Mouse (Mus musculus) ES-Bruce4 (cell line): ENCODE results near the gene Cnot8. TPM values are rescaled to one million over a fixed set of nuclear protein-coding genes. Genes with fewer than 3 reads are reported as not detected.

Experiments used
- H3K27ac ChIP-seq: 2 replicates; pipeline ENCODE4 v1.5.1; 2012; ENCODE audit warnings: low read length, inconsistent platforms; ENCODE audit not compliant: insufficient read depth
- H3K27me3 ChIP-seq: 2 replicates; pipeline ENCODE4 v1.6.1; 2012; ENCODE audit warnings: mild to moderate bottlenecking, low read length, inconsistent platforms; ENCODE audit not compliant: control insufficient read depth, poor library complexity, insufficient read depth, severe bottlenecking
- H3K36me3 ChIP-seq: 2 replicates; pipeline ENCODE4 v1.6.1; 2012; ENCODE audit warnings: inconsistent platforms, mild to moderate bottlenecking, low read length, moderate library complexity; ENCODE audit not compliant: control insufficient read depth, poor library complexity, insufficient read depth, severe bottlenecking
- H3K4me1 ChIP-seq: one replicate; pipeline ENCODE4 v1.8.1; 2011; ENCODE audit warnings: low read length; ENCODE audit not compliant: control insufficient read depth, insufficient read depth
- H3K4me3 ChIP-seq: 2 replicates; pipeline ENCODE4 v1.5.1; 2011; ENCODE audit warnings: low read depth, mild to moderate bottlenecking, low read length
- H3K9ac ChIP-seq: 2 replicates; pipeline ENCODE4 v1.6.1; 2012; ENCODE audit warnings: low read depth, mild to moderate bottlenecking, inconsistent platforms; ENCODE audit not compliant: poor library complexity, severe bottlenecking
- H3K9me3 ChIP-seq: replicated peaks from 2 replicates; pipeline ENCODE4 v1.6.1; 2012; ENCODE audit warnings: mild to moderate bottlenecking, low read length, inconsistent platforms; ENCODE audit not compliant: control insufficient read depth, poor library complexity, insufficient read depth, severe bottlenecking
- CTCF ChIP-seq: IDR thresholded peaks from one replicate; pipeline ENCODE4 v1.8.1; 2011; ENCODE audit warnings: low read depth, low read length
- EP300 ChIP-seq: IDR thresholded peaks from 2 replicates; pipeline ENCODE4 v1.6.1; 2011; ENCODE audit warnings: low read depth, low read length; ENCODE audit not compliant: insufficient read depth
- POLR2A ChIP-seq: IDR thresholded peaks from one replicate; pipeline ENCODE4 v1.8.1; 2011; ENCODE audit warnings: low read length; ENCODE audit not compliant: insufficient read depth
- polyA plus RNA-seq: library from polyadenylated mRNA; stranded (reverse); fragments of >200 nt; gene quantifications from 2 replicates; pipeline ENCODE4 v1.2.4, GENCODE M21; 2011; ENCODE audit warnings: low read depth; ENCODE audit not compliant: missing spikeins, insufficient read depth, insufficient read length

Gene Cnot8
- polyA plus RNA-seq, 1 experiment: 98.9 TPM

GRCm38 (mm10) chr11:58155458-58155857, 51.5 kb downstream of the Cnot8 start:
- H3K4me1 ChIP-seq: no peaks in the 10 kb centered on the region
- H3K36me3 ChIP-seq: peaks cover 86% of the 10 kb centered on the region
- H3K27me3 ChIP-seq: no peaks in the 10 kb centered on the region
- H3K9ac ChIP-seq: no peak overlapping the region
- H3K4me3 ChIP-seq: no peak overlapping the region
- TF ChIP-seq EP300 (no peak), POLR2A (no peak), CTCF (no peak)
- no peak overlapping the region for H3K27ac ChIP-seq
- no peaks in the 10 kb centered on the region for H3K9me3 ChIP-seq

GRCm38 (mm10) chr11:58156871-58157270, 52.9 kb downstream of the Cnot8 start:
- Histone ChIP-seq H3K9me3 (no peaks in the 10 kb centered on the region), H3K4me3 (no peak overlapping the region), H3K36me3 (peaks cover 88% of the 10 kb centered on the region), H3K4me1 (no peaks in the 10 kb centered on the region), H3K9ac (no peak overlapping the region), H3K27me3 (no peaks in the 10 kb centered on the region), H3K27ac (no peak overlapping the region)
- TF ChIP-seq CTCF: no peak
- no peak for TF ChIP-seq EP300
- no peak for TF ChIP-seq POLR2A

DNA sequence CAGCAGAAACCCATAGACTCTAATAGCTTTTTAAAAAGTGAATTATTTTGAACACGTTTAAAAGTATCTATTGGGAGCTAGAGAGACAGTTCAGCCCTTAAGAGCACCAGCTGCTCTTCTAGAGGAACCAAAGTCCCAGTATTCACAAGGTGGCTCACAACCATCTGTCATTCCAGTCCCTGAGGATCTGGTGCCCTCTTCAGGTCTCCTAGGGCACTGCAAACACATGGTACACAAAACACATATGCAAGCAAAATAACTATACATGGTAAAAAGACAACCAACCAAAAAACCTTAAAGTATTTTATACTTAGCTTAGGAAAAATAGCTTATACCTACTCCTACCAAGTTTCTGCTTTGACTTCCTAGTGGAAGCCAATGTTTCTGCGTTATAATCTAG, 61.1 kb downstream of the Cnot8 start:
- TF ChIP-seq POLR2A (no peak), CTCF (peak; percentile 34)
- Histone ChIP-seq H3K4me1 (no peaks in the 10 kb centered on the region), H3K27me3 (no peaks in the 10 kb centered on the region), H3K36me3 (peaks cover 60% of the 10 kb centered on the region), H3K9me3 (peaks cover 4% of the 10 kb centered on the region), H3K27ac (no peak overlapping the region), H3K9ac (no peak overlapping the region), H3K4me3 (no peak overlapping the region)

GRCm38 (mm10) chr11:58167822-58168166, 63.8 kb downstream of the Cnot8 start:
- peaks cover 4% of the 10 kb centered on the region for H3K9me3 ChIP-seq
- H3K4me3 ChIP-seq: peak overlapping the region; percentile 78
- peak overlapping the region; percentile 78 for H3K9ac ChIP-seq
- H3K4me1 ChIP-seq: no peaks in the 10 kb centered on the region
- peaks cover 39% of the 10 kb centered on the region for H3K36me3 ChIP-seq
- no peak overlapping the region for H3K27ac ChIP-seq
- no peaks in the 10 kb centered on the region for H3K27me3 ChIP-seq
- TF ChIP-seq EP300 (no peak), POLR2A (no peak), CTCF (no peak)

Other genes starting within 250 kb of the Cnot8 start
- 164 and 167 TPM in 2 replicates for gene Larp1, start 95.1 kb upstream of the Cnot8 start, polyA plus RNA-seq
- not detected in 2 replicates for gene Gm12248, start 11.0 kb upstream of the Cnot8 start, polyA plus RNA-seq
- 45.5 and 50.4 TPM in 2 replicates for gene Gemin5, start 64.4 kb downstream of the Cnot8 start, polyA plus RNA-seq
- gene Mrpl22, start 67.5 kb downstream of the Cnot8 start, polyA plus RNA-seq: 61.9 and 66.8 TPM in 2 replicates
- gene Igtp, start 95.4 kb downstream of the Cnot8 start, polyA plus RNA-seq: 9.9 and 10.1 TPM in 2 replicates
- gene Irgm2, start 95.5 kb downstream of the Cnot8 start, polyA plus RNA-seq: 5.4 and 5.6 TPM in 2 replicates
- gene 4930438A08Rik, start 170.6 kb downstream of the Cnot8 start, polyA plus RNA-seq: not detected in 2 replicates
- 19.3 and 21.1 TPM in 2 replicates for gene Zfp692, start 202.9 kb downstream of the Cnot8 start, polyA plus RNA-seq
- gene Zfp672, start 226.2 kb downstream of the Cnot8 start, polyA plus RNA-seq: 8.3 and 9.0 TPM in 2 replicates
- 33.6 and 41.4 TPM in 2 replicates for gene Sh3bp5l, start 226.6 kb downstream of the Cnot8 start, polyA plus RNA-seq